Mouse (Mus musculus) G1E-ER4 (cell line): ENCODE results near the gene Zim1. TPM values are rescaled to one million over a fixed set of nuclear protein-coding genes. Genes with fewer than 3 reads are reported as not detected.

Experiments
- GATA1 ChIP-seq: IDR thresholded peaks from one replicate; pipeline ENCODE4 v1.8.0; 2012; ENCODE audit warnings: low read length, inconsistent platforms
- polyA plus RNA-seq: library from polyadenylated mRNA; stranded (reverse); fragments of >175 nt; gene quantifications from 2 replicates; pipeline ENCODE4 v1.2.3, GENCODE M21; 2012

Gene Zim1
- polyA plus RNA-seq: not detected in 2 replicates

DNA sequence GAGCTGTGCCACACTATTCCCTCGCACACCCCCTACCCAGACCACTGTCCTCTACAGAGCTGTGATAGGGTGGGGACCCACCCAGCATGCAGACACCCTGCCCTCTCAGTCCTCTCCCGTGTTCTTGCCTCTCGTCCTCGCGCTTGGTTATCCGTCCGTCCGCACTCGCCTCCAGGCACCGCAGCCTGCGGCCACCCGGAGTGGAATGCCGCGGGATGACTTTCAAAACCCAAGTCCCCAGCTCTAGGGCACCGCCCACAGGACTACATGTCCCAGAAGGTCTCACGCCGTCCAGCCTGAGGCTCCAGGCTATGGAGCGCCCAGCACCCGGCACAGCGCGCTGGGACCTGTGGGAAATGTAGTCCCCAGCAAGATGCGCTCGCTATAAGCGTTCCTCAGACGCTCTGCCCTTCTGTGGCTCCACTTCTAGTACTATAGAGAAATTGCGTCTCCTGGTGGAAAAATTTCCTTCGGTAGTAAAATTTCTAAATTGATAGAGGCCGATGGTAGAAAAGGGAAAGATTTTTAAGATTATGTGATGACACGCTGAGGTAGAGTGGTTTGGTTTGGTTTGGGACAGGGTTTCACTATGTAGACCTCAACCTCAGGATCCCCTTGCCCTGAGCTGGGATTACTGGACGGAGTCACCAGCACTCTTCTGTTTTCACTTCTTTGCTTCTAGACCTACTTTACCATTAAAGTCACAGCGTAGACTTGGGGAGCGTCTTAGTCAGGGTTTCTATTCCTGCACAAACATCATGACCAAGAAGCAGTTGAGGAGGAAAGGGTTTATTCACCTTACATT, at the start of gene Zim1:
TSS of gene Zim1 (minus strand) at position 210 of the 805 bp plus-strand sequence.
- TF ChIP-seq GATA1: no peak

DNA sequence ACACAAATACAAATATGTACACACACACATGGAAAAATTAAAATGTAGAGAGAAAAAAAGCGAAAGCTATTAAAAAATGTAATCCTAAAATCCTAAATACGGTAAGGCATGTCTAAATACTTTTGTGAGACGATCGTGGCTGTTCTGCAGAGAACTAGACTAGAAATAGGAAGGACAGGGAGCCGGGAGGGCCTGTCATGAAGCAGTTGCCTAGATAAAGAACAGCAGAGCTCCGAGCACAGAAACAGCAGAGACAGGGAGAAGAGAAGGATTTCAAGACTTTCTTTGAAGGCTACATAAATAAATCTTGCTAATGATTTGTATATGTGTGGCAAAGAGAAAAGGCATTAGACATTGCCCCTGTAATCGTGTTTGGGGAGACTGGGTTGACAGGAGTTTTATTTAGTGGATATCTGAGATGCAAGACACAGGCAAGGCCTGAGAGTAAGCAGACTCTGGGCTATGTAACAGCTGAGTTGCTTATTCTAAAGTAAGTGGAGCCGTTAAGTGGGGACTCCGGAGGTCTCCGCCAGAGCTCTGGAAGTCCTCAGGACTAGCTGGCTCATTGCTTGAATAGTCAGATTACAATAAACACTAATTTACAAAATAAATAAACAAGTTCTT, 48.1 kb upstream of the Zim1 start:
- TF ChIP-seq GATA1: no peak

DNA sequence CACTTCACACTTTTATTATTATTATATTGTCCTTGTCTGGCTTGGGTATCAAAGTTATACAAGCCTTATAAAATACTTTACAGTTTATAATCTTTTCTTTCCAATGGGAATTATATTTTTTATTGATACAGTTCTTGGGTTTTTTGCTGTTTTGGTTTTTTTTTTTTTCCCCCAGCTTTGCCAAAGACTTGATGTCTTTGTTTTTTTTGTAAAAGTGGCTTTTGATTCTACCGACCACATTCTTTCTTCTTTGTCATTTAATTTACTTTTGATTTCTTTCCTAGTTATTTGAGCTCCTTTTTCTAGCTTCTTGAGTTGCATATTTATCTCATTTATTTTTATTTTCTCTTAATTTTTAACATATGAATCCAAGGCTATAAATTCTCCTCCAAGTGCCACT, 39.8 kb upstream of the Zim1 start:
- TF ChIP-seq GATA1: no peak

DNA sequence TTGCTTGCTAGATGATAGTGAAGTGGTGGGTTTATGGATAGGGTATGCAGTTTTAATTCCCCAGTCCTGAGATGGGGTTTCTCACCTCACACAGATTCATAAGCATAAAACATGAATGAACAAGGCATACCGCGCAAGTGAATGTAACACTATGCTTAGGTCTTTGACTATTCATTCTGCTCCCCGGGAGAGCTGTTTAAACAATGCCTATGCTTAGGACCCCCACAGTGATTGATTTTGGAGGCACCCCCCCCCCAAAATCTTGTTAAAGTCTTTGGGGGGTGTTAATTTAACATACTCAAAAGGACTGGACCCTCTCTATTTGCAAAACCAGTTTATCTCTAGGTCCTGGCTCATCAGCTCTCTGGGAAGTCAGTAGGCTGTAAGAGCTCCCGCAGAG, 35.7 kb upstream of the Zim1 start:
- TF ChIP-seq GATA1: no peak

DNA sequence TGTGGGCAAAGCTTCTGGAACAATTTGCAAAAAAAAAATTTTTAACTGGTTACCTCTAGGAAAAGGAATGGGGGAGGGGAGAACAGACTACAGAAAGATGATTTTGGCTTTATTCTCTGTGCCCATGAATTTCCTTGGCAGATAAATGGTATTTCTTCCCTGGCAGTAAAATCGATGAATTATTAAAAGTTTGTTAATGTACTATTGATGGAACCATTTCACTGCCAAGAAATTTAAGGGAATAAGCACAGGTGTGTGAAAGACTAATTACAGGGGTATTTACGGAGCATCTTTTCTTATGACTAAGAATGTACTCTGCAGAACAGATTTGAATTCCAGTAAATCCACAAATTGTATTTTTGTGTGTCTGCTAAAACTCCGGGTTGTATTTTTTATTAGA, 35.1 kb upstream of the Zim1 start:
- TF ChIP-seq GATA1: no peak

DNA sequence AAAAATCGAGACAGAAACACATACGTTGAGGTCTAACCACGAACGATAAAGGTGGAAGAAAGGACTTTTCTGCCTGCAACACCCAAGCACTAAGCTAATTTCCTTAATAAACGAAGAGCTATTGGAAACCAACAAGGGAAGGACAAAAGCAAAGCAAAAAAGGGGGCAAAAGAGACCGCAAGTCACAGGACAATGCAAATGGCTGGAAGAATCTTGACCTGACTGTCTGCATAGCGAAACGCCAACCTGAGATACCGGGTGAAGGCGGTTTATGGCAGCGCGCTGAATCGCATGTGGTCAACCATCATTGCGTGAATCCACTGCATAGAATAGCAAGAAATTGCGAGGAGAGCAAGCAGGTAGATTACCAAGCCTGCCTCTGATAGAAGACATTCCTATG, 34.6 kb upstream of the Zim1 start:
- TF ChIP-seq GATA1: no peak

DNA sequence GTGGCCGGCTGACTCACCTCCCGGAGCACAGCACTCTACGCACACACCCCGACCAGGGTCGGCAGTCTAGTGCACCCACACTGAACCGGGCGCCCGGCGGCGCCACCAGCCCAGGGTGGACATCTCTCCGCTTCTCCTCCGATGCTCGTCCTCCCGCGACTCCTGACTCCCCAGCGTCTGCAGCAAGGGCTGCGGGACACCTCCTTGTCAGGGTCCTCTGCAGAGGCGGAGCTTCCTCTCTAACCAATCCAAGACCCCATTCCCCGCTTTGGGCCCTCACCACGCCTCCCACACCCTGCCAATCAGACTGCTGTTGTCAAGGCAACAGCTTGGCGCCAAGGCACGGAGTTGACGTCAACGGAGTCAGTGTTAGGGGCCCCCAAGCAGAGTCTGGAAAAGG, 34.0 kb upstream of the Zim1 start, which contains the start of the genes Peg3 and Usp29:
TSS of gene Peg3 (minus strand) at position 191 of the 400 bp plus-strand sequence.
TSS of gene Usp29 (plus strand) at position 338 of the 400 bp plus-strand sequence.
- TF ChIP-seq GATA1: no peak

DNA sequence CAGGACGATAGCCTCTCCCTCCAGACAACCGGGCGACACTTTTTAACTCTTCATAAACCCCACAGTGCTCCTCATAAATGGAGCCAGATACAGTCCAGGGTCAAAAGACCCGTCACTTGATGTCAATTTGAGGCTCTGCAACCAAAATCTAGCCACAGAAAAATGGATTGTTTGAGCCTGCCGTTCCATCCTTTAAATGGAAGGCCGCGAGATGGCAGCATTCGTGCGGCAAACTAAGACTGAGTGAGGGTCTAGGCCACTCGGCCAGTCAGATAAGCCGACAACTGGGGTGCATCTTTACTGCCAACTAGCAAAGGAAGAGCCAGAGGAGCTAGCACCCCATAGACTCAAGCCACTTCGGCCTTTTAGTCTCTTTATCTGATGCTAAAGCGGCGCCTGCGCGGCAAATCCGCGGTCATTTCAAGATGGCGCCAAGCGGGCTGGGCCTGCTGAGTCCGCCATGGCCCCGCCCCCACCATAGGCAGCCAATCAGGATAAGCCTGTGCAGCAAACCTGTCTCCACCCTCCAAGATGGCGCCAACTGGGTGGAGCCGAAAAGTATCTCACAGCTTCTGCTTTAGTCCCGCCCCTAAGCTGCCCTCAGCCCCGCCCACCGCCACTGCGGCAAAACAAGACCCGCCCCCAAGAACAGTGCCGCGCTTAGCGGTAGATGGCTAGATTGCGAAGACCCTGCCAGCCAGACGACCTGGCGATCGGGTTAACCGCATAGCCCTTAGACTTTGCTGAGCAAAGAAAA, 33.0 kb upstream of the Zim1 start:
- TF ChIP-seq GATA1: peak; percentile 29

DNA sequence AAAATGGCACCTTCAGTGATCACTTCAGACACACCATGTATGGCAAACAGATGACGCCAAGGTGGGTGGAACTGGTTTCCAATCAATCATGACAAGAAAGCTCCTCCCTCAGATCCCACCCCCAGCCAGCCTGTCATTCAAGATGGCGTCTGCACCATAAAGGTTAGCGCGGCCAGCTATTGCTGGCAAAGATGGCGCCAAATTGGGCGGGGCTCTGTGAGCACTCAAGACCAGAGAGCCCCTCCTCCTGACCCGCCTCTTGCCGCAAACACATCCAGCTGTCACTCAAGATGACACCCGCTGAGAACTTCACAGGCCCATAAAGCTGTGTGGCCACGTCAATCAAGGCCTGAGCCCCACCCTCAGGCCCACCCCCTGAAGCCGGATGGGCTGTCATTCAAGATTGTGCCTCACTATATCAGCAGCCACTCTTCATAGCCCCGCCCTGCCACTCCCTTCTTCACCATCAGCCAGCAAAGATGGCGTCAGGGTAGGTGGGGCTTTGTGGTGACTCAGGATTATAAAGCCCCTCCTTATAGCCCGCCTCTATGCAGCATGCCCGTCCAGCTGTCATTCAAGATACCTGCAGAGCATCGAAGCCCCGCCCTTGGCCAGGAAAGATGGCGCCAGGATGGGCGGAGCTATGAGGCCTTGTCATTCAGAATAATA, 32.1 kb upstream of the Zim1 start:
- no peak for TF ChIP-seq GATA1

DNA sequence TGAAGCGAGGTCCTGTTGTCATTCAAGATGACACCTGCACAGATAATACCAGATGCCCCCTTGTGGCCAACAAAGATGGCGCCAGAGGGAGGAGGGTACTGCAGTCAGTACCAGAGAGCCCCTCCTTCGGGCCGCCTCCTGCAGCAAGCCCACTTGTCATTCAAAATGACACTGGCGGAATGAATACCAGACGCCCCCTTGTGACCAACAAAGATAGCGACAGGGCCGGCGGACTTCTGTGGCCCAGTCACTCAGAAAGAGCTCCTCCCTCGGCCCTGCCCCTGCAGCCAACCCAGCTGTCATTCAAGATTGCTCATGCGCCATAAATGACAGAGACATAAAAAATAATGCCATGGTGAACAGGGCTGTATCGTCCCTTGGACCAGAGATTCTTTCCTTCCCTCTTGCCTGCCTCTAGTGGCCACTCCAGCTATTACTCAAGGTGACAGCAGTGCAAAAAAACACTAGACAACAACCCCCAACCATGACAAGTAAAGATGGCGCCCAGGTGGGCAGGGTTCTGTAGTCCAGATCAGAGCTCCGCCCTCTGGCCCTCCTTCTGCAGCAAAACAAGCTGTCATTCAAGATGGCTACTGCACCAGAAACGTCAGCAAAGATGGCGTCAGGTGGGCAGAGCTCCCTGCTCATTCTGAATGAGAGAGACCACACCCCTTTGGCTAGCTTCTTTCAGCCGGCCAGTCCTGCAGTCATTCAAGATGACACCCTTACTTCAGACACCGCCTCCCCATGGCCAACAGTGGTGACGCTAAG, 31.3 kb upstream of the Zim1 start:
- TF ChIP-seq GATA1: no peak

DNA sequence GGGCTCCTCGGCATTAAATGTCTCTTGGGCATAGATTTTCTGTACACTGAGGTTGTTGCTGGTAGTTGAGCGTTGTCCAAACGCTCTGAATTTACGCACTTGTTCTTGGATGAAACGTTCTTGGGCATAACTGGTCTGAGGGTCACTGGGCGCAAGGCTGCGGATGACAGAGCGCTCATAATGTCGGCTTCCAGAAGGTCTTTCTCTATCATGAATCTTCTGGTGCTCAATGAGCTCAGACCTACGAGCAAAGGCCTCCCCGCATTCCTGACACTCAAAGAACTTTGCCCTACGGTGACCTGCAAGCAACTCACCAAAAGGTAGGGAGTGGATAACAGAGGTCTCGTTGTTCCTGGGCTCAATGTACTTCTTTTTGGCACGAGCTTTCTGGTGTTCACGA, 13.1 kb upstream of the Zim1 start:
- no peak for TF ChIP-seq GATA1

DNA sequence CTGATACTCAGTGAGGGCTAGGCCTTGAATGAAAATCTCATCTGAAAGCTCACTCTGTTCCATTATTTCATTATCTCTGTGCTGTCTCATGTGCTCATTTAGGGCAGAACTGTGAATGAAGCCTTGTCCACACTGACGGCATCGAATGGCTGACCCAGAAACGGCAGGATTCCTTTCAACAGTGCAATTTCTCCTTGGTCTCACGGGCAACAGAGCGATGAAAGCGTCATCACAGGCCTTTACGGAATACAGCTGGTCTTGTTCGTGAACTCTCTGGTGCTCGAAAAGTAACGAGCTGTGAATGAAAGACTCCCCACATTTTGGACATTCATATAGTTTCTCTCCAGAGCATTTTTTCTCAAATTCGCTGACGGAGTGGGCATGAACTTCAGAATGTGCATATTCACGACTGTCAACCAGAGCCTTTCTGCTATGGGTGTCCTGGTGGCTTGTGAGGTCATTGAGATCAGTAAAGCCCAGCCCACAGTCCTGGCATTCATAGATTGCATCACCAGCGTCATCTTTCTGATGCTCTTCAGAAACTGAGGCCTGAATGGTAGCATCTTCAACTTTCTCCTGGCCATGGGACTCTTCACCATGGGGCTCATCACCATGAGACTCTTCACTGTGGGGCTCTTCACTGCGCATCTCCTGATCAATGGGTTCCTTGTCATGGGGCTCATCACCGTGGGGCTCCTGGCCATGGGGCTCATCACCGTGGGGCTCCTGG, 12.4 kb upstream of the Zim1 start:
- TF ChIP-seq GATA1: no peak

DNA sequence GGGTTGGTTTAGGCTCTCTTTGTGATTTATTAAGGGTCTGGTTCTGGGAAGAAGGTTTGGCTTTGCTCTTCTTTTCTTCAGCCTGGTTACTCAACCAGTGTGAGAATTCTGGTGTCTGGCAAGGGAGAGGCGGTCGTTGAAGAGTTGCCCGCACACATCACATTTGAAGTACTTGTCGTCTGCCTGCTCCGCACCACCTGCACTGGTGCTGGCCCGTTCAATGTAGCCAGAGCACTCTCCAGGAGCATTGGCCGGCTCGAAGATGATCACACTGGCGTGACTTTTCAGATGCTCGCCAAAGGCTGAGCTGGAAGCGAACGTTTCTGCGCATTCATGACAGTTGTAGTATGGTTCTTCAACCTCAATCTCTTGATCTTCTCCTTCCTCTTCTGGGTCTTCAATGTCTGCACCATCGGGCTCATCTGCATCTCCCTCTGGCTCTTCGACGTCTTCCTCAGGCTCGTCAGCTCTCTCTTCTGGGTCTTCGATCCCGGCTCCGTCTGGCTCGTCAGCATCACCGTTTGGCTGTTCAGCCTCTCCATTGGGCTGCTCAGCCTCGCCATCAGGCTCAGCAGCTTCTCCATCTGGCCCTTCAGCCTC, 11.3 kb upstream of the Zim1 start:
- TF ChIP-seq GATA1: no peak

DNA sequence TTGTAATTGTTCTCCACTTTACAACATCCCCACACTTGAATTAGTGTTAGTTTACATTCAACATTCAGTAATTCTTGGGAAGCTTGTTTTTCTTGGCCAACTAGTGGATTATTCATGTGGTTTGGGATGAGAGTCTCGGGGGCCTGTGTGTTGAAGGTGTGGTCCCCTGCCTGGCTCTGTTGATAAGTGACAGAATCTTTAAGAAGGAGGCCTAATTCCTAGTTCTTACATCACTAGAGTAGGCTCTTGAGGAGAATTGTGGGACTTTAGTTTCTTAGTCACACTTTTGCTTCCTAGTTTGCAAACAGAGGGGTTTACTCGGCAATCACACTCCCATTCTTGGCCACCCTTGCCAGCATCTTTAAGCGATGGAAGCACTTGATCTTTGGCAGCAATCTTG, 3.0 kb upstream of the Zim1 start:
- TF ChIP-seq GATA1: no peak
